ENCODE assay signal across 25 mouse cellular contexts in the genomic region with DNA sequence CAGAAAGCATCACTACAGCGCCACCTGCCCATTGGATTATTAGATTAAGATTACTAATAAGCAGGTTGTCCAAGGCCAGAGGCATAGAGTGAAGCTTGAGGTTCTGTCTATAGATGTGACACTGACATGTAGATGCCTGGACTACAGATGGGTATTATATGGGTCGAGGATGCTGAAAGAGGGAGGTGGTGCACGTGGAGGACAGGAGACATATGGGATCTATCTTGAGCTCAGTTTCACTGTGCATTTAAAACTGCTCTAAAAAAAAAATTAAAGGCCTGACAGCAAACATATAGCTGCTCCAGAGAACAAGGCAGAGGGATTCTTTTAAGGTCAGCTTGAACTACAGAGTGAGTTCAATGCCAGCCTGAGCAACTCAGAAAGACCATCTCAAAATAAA. TPM values are rescaled to one million over a fixed set of nuclear protein-coding genes. Genes with fewer than 3 reads are reported as not detected.
DNase-seq lines count a peak whose midpoint lies in the region; ATAC-seq and TF ChIP-seq lines count a peak whose summit lies in the region.
"Had no signal": no experiment of that assay in that cellular context is flagged by ENCODE, and none has a peak within 500 bp of the region (broad histone marks: within the 10 kb centered on the region; RNA-seq: fewer than 3 reads in every experiment).

No protein-coding gene starts in this region.

- no peak overlapping the region for H3K4me2 ChIP-seq in liver, postnatal 0 days (ENCODE audit: low read depth, low read length)
- H3K4me2 ChIP-seq: embryonic facial prominence, embryonic 12.5 days; forebrain, embryonic 13.5 days; forebrain, embryonic 15.5 days had no signal

- TF ChIP-seq EP300 in liver, postnatal 0 days (IDR thresholded peaks at IDR 0.05; ENCODE audit: low read depth), result no peak

- no peaks in the 10 kb centered on the region for H3K9me3 ChIP-seq in E14TG2a.4 (ENCODE audit: low read length)
- no peaks in the 10 kb centered on the region for H3K9me3 ChIP-seq in liver, postnatal 0 days (ENCODE audit: low read length)
- no peaks in the 10 kb centered on the region for H3K9me3 ChIP-seq in embryonic facial prominence, embryonic 10.5 days
- H3K9me3 ChIP-seq: embryonic facial prominence, embryonic 12.5 days; forebrain, embryonic 13.5 days; forebrain, embryonic 15.5 days; G1E had no signal

- no peak overlapping the region for H3K27ac ChIP-seq in liver, postnatal 0 days (ENCODE audit: low read depth)
- no peak overlapping the region for H3K27ac ChIP-seq in embryonic facial prominence, embryonic 10.5 days (replicated peaks)
- H3K27ac ChIP-seq: embryonic facial prominence, embryonic 12.5 days; forebrain, embryonic 13.5 days; forebrain, embryonic 15.5 days had no signal

- peak; percentile 49 to 51 for DNase-seq in frontal cortex, adult 2 months (ENCODE audit: extremely low spot score in 1 of 2, low spot score in 1 of 2)
- no peak for DNase-seq in frontal cortex, postnatal 14 days (ENCODE audit: low spot score in 2 of 2)
- peak; percentile 43 for DNase-seq in right cerebral cortex, adult 18-20 months
- no peak for DNase-seq in right cerebral cortex, adult 2 months (ENCODE audit: low spot score in 2 of 2)
- peak; percentile 76 for DNase-seq in brain, adult 2 months (ENCODE audit: low read depth, low spot score)
- DNase-seq in liver, postnatal 0 days, result no peak
- no peak for DNase-seq in embryonic facial prominence, embryonic 10.5 days (ENCODE audit: low spot score)
- DNase-seq: adrenal gland, adult 8-10 months; adrenal gland, postnatal 14 days; adrenal gland, postnatal 36 days; cerebellum, adult 11 months; cerebellum, adult 18-20 months; cerebellum, adult 8-10 months; cerebellum, adult 9-11 months; cerebellum, postnatal 14 days; cerebellum, postnatal 36 days; embryo, embryonic 11 days; forebrain, postnatal 0 days had no signal

- no peak for TF ChIP-seq CTCF in E14TG2a.4 (conservative IDR thresholded peaks at IDR 0.05; ENCODE audit: low read length)
- no peak for TF ChIP-seq CTCF in liver, postnatal 0 days (IDR thresholded peaks at IDR 0.05; ENCODE audit: low read depth)

- no peak overlapping the region for H3K9ac ChIP-seq in liver, postnatal 0 days (replicated peaks)
- H3K9ac ChIP-seq: embryonic facial prominence, embryonic 12.5 days; forebrain, embryonic 13.5 days; forebrain, embryonic 15.5 days; forebrain, postnatal 0 days had no signal

- 0 out of 2 replicates have a peak, but pooled peaks cover 3% of the 10 kb centered on the region for H3K36me3 ChIP-seq in E14TG2a.4 (ENCODE audit: insufficient read depth, low read length)
- no peaks in the 10 kb centered on the region for H3K36me3 ChIP-seq in liver, postnatal 0 days (replicated peaks; ENCODE audit: insufficient read depth, low read length)
- no peaks in the 10 kb centered on the region for H3K36me3 ChIP-seq in embryonic facial prominence, embryonic 10.5 days (replicated peaks)
- H3K36me3 ChIP-seq: embryonic facial prominence, embryonic 12.5 days; G1E had no signal

- no peak for ATAC-seq in liver, postnatal 0 days
- ATAC-seq: activated CD4-positive, CD25-positive, alpha-beta regulatory T cell, adult 4 months; forebrain, embryonic 13.5 days; forebrain, embryonic 15.5 days; forebrain, postnatal 0 days; Patski had no signal

- 63% methylated on average over 3 of the region's 3 CpGs for WGBS in liver, postnatal 0 days (ENCODE audit: insufficient replicate concordance)
- 73% methylated on average over 3 of the region's 3 CpGs for WGBS in embryonic facial prominence, embryonic 10.5 days

- H3K4me3 ChIP-seq in E14TG2a.4 (replicated peaks; ENCODE audit: low read length), result peak overlapping the region; percentile 64
- H3K4me3 ChIP-seq in liver, postnatal 0 days (ENCODE audit: low read depth, low read length), result no peak overlapping the region
- H3K4me3 ChIP-seq in embryonic facial prominence, embryonic 10.5 days, result no peak overlapping the region
- H3K4me3 ChIP-seq: embryonic facial prominence, embryonic 12.5 days; forebrain, embryonic 13.5 days; forebrain, embryonic 15.5 days had no signal

- peaks cover 32% of the 10 kb centered on the region for H3K27me3 ChIP-seq in E14TG2a.4 (ENCODE audit: insufficient read depth, low read length)
- 0 out of 2 replicates have a peak, but pooled peaks cover 3% of the 10 kb centered on the region for H3K27me3 ChIP-seq in liver, postnatal 0 days (ENCODE audit: insufficient read depth, low read length)
- peaks cover 4% of the 10 kb centered on the region; the same call in 1 of the 2 replicates for H3K27me3 ChIP-seq in embryonic facial prominence, embryonic 10.5 days (replicated peaks; ENCODE audit: low read depth, poor library complexity, severe bottlenecking)
- H3K27me3 ChIP-seq: embryonic facial prominence, embryonic 12.5 days; forebrain, embryonic 13.5 days; forebrain, embryonic 15.5 days had no signal

- H3K4me1 ChIP-seq in E14TG2a.4 (replicated peaks; ENCODE audit: low read depth, low read length), result peaks cover 35% of the 10 kb centered on the region
- H3K4me1 ChIP-seq in liver, postnatal 0 days (ENCODE audit: insufficient read depth), result no peaks in the 10 kb centered on the region
- peaks cover 8% of the 10 kb centered on the region for H3K4me1 ChIP-seq in embryonic facial prominence, embryonic 10.5 days

RNA-seq across cellular contexts. Expression of gene Zfp574, which starts 25.8 kb away (rescaled TPM):
- polyA plus RNA-seq in frontal cortex, adult 2 months (2012; rRNA removed), result 34.6 and 40.6 TPM in 2 replicates
- polyA plus RNA-seq in liver, postnatal 0 days (2015; fragmentation: Nextera tagmentation; extraction: Ambion mirVana), result 9.4 and 10.8 TPM in 2 replicates
- 44.4 and 45.8 TPM in 2 replicates for polyA plus RNA-seq in embryonic facial prominence, embryonic 10.5 days (2016; fragmentation: Nextera tagmentation; extraction: Ambion mirVana)

RNA-seq across cellular contexts. Expression of gene Grik5, which starts 26.0 kb away (rescaled TPM):
- polyA plus RNA-seq in frontal cortex, adult 2 months (2012; rRNA removed), result 211 and 215 TPM in 2 replicates
- 0.69 and 0.76 TPM in 2 replicates for polyA plus RNA-seq in liver, postnatal 0 days (2015; fragmentation: Nextera tagmentation; extraction: Ambion mirVana)
- 4.5 and 5.1 TPM in 2 replicates for polyA plus RNA-seq in embryonic facial prominence, embryonic 10.5 days (2016; fragmentation: Nextera tagmentation; extraction: Ambion mirVana)

Comparison
In these comparisons a context has a peak if more than half of its experiments do, and no peak if none do; other contexts are left out.
1. DNase-seq: peak in frontal cortex, adult 2 months (2 of 2), right cerebral cortex, adult 18-20 months (single experiment) and brain, adult 2 months (single experiment); none in frontal cortex, postnatal 14 days (0 of 2), right cerebral cortex, adult 2 months (0 of 2), liver, postnatal 0 days (single experiment) and embryonic facial prominence, embryonic 10.5 days (single experiment).
2. RNA of gene Grik5, which starts 26.0 kb away (polyA plus RNA-seq): 211 to 215 TPM in frontal cortex, adult 2 months; 4.5 to 5.1 TPM in embryonic facial prominence, embryonic 10.5 days and 0.69 to 0.76 TPM in liver, postnatal 0 days; every median in the first group is over 10 times any median in the second.